12 mouse cellular contexts compared by ENCODE assay signal in the genomic region with DNA sequence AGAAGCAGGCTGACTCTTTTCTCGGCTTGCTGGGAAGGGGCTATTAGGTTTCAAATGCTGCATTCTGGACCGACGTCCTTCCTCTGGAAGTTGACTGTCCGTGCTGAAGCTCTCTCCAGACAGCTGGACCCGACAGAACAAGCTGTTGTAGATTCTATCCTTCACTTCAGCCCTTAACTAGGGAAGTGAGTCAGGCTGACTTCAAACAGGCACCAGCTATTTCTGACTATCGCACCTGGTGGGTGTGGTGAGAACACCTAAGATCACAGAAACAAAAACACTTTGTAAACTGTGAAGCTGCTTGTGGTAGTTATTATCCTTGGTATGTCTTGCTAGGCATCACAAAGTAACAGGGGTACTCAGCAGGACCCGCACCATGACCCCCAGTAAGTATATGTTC.
"Had no signal": no experiment of that assay in that cellular context is flagged by ENCODE, and none has a peak within 500 bp of the region (broad histone marks: within the 10 kb centered on the region; RNA-seq: fewer than 3 reads in every experiment).

No protein-coding gene starts in this region.

- DNase-seq: kidney, postnatal 25 days; liver, embryonic 13.5 days; liver, postnatal 0 days; right cerebral cortex, postnatal 14 days had no signal

- H3K36me3 ChIP-seq: limb, embryonic 15.5 days; liver, embryonic 13.5 days; lung, embryonic 15.5 days; midbrain, embryonic 13.5 days; neural tube, embryonic 12.5 days; stomach, embryonic 15.5 days had no signal

- H3K27ac ChIP-seq: left cerebral cortex, adult 2 months; limb, embryonic 15.5 days; liver, embryonic 13.5 days; lung, embryonic 15.5 days; midbrain, embryonic 13.5 days; neural tube, embryonic 12.5 days; stomach, embryonic 15.5 days had no signal

- H3K4me1 ChIP-seq: liver, embryonic 13.5 days; lung, embryonic 15.5 days; midbrain, embryonic 13.5 days; neural tube, embryonic 12.5 days; stomach, embryonic 15.5 days had no signal

- H3K4me3 ChIP-seq: left cerebral cortex, adult 2 months; limb, embryonic 15.5 days; liver, embryonic 13.5 days; lung, embryonic 15.5 days; midbrain, embryonic 13.5 days; myocyte; neural tube, embryonic 12.5 days; stomach, embryonic 15.5 days had no signal

- H3K27me3 ChIP-seq: limb, embryonic 15.5 days; liver, embryonic 13.5 days; lung, embryonic 15.5 days; midbrain, embryonic 13.5 days; neural tube, embryonic 12.5 days; stomach, embryonic 15.5 days had no signal

- ATAC-seq: intestine, postnatal 0 days; liver, postnatal 0 days; midbrain, embryonic 13.5 days had no signal
